Mouse (Mus musculus): Measurements from ENCODE around the gene Aldh4a1. TPM values are rescaled to one million over a fixed set of nuclear protein-coding genes. Genes with fewer than 3 reads are reported as not detected.
A peak's percentile ranks its signal among the peaks of the same experiment; 100 is the strongest.

Aldh4a1 gene
- total RNA-seq (2022): 10 to 100 TPM; 17.4 to 19.5 (median 19.0) TPM

DNA sequence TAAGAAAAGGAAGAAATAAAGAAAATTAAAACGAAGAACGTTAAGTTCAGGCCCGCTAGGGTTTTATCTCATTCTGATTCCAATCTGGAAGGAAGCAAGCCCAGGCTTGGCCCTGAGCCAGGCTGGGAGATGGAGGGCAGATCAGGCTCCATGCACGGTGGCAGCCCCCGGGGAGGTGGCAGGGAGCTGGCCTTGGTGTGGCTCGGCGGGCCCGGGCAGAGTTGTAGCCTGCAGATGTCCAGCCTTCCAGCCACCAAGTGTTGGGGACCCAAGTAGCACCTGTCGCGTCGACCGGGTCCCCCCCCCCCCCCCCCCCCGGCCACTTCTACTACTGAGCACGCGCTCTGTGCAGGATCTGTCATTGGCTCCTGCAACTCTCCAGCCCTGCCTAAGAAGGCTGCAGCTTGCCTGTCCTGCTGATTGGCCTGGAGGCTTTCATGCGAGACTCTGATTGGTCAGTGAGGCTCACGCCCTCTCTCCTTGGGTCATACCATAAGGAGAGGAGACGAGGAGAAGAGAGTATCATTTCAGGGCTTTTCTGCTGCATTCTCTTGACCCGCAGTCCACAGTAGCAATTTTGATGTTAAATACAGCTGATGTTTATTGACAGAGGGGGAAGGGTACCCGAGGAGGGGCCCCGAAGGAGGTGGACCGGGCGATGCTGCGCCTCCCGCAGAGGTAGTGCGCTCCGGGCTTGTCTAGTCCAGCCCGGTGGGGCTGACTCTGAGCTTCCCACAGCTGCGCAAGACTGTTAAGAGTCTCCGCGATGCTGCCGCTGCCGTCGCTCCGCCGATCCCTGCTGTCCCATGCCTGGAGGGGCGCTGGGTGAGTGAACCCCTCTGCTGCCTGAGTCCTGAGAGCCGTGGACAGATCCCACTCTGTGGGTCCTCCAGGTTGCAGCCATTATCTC is at the start of gene Aldh4a1:
Gene Aldh4a1, plus strand, starts transcription at position 494 of the 910 bp plus-strand sequence.
- DNase-seq (ENCODE audit: low spot score in 2 of 2): peak; percentile 76 to 96

DNA sequence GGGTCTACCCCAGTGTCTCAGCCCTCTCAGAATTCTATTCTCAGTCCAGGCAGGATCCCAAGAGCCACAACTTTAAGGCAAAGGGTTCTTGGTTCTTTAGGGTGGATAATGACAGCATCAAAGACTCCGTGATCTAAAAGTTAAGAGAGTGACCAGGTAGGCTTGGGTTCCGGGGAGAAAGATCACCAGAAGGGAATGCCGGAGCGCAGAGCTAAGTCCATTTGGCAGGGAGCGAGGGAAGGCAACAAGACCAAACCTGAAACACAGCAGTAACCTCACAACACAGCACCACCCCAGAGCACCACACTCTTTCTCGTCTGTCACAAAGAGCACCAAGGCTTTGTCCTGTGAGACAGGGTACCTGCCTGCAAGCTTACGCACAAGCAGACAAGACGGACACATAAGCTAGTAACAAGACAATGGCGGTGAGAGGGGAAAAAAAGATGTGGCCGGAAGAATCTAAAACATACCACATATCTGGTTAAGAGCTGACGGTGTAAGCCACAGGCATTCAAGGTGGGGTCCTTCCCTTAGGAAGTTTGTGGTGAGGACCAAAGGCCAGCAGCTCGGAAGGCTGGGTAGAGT is 49.6 kb upstream of the Aldh4a1 start:
- no peak for DNase-seq (ENCODE audit: low spot score in 2 of 2)

DNA sequence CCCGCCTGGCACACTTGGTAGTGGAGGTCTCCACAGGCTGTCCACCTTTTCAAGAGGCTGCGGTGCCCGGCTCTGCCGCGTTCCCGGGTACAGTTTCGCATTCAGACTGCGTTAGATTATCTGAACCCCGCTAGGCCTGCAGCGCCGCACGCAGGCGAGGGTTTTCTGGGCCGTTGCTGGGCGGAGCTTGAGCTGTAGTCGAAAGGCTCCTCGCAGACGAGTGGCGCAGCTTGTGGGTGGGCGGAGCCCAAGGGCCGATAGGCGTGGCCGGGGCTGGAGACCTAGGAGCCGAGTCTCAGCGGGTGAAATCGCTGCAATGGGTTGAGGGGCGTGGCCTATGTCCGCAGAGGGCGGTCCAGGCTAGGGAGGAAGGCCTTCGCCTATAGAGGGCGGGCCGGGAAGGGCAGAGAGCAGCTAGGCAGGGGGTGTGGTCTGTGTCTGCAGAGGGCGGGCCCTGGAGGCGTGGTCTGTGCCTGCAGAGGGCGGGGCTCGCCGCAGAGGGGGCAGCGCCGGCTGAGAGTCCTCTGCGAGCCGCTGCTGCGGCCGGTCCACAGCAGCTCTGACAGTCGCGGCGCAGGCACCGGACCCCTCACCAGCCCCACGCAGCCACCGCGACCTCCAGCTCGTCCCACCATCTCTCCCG is 48.4 kb upstream of the Aldh4a1 start:
- DNase-seq (ENCODE audit: low spot score in 2 of 2): peak; percentile 91 to 98

- DNase-seq (ENCODE audit: low spot score in 2 of 2): peak; percentile 40 to 65
Measured at GRCm38 (mm10) chr4:139574799-139575672, 47.6 kb upstream of the Aldh4a1 start.

DNA sequence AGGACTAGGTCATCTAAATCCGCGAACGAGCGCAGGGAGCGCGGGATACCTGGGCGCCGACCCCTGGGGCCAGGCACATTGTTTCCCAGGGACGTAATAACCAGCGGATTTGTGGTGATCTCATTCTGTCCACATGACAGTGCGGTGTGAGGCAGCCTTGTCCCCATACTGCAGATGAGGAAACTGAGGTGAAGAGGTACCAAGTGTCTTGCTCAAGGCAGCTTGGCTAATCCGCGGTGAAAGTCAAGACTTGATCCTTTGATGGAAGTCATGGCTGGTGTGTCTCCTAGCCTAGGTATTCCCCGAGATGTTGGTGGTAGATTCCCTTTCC is 47.0 kb upstream of the Aldh4a1 start:
- no peak for DNase-seq (ENCODE audit: low spot score in 2 of 2)

DNA sequence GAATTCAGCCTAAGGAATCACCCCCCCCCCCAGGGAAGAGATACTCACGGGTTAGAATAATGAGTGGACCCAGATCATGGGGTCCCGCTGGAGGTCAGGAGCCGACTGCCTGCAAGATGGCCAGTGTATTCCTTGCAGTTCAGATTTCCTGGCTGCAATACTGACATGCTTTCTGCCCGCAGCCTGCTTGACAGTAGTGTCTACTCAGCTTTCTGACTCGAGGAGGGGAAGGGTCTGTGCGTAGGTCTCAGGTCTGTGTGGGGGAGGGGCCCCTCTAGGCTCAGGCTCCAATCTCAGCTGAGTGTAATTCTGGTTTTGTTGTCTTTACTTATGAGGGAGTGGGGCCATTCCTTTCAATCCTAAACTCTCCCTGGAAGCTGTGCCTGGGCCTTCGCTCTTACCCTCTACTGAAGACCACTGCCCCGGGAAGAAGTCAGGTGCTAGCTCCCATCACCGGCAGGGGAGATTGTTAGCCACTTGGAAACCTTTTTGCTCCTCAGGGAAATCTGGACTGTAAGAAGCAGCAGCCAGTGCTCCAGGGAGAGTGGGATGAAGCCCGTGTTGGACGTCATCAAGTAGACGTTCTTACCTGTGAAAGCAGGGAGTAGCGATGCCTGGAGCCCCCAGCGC is 46.3 kb upstream of the Aldh4a1 start:
- DNase-seq (ENCODE audit: low spot score in 2 of 2): no peak

DNA sequence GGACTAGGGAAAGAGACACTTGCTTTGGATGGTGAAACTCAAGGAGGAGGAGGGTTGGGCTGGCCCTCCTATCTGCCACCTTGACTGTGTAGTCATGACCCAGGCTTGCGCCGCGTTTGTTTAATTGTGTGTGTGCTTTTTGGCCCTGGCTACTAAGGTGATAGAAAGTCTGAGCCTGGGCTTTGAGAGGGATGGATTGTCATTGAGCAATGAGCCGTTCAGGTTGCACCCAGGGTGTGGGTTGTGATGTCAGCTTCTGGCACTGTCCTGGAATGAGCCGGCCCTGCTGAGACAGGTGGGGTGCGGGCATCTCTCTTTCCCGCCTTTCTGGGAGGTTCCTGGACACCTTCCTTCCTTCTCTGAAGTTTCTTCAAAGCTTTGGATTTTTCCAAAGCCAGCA is 45.7 kb upstream of the Aldh4a1 start:
- DNase-seq (ENCODE audit: low spot score in 2 of 2): no peak

GRCm38 (mm10) chr4:139578389-139578788 is 44.3 kb upstream of the Aldh4a1 start:
- DNase-seq (ENCODE audit: low spot score in 2 of 2): no peak

GRCm38 (mm10) chr4:139579003-139579402 is 43.7 kb upstream of the Aldh4a1 start:
- DNase-seq (ENCODE audit: low spot score in 2 of 2): no peak

- DNase-seq (ENCODE audit: low spot score in 2 of 2): no peak
Measured at GRCm38 (mm10) chr4:139579466-139579865, 43.2 kb upstream of the Aldh4a1 start.

DNA sequence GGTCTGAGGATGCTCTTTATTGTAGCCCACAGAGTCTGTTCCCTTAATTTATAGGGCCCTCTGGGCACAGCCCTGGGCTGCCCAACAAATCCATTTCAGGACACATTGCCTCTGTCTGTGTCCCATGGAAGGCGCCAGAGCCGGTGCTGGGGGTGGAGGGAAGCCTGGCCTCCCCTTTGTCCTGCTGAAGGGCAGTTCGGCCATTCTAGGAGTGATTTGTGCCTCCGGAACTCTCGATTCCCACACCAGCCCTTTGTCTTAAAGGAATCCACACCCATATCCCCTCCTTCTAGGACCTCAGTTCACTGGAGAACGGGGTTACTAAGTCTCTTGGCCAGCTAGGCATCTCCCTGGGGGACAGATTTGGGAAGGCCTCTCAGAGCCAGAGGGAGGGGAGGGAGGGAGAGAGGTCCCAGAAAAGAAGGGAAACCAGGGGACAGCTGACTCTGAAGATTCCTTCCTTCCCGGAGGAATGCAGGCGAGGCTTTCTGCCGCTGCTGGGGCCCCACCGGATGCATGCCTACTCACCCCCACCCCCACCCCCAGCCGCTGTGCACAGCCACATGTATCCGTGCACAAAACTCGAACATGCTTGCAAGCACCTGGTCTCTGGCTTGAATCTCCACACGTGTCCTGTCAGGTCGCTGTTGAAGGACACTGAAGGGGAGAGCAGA is 41.9 kb upstream of the Aldh4a1 start:
- DNase-seq (ENCODE audit: low spot score in 2 of 2): no peak

GRCm38 (mm10) chr4:139581427-139582051 is 41.1 kb upstream of the Aldh4a1 start:
- DNase-seq (ENCODE audit: low spot score in 2 of 2): no peak

- DNase-seq (ENCODE audit: low spot score in 2 of 2): no peak
Measured at GRCm38 (mm10) chr4:139582346-139582745, 40.3 kb upstream of the Aldh4a1 start.

- no peak for DNase-seq (ENCODE audit: low spot score in 2 of 2)
Measured at GRCm38 (mm10) chr4:139582903-139583302, 39.8 kb upstream of the Aldh4a1 start.

DNA sequence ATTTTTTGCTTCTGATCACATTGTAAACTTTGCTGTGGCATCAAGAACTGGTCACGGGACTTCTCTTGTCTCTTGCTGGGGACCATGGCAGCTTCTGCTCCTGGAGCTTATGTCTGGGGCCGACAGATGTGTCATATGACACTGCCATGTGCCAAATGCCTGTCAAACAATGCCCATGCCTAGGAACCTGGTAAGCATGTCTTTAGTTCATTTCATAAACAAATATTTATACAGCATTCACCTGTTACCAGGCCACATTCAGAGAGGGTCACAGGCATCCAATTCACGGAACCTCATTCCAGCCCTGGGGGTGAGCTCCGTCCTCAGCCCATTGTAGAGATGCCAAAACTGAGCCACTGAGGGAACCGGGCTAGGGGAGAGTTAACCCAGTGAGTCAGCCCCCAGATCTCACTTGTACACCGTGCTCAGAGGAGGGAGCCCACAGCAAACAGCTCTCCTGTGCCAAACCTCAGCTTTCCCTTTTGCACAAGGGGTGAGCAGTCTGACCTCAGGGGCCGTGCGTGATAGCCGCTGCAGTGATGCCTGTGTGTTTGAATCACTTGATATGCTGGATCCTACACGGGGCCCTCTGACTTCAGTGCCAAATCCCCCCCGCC is 38.9 kb upstream of the Aldh4a1 start:
- DNase-seq (ENCODE audit: low spot score in 2 of 2): no peak

GRCm38 (mm10) chr4:139584704-139585103 is 38.0 kb upstream of the Aldh4a1 start:
- DNase-seq (ENCODE audit: low spot score in 2 of 2): no peak

- no peak for DNase-seq (ENCODE audit: low spot score in 2 of 2)
Measured at GRCm38 (mm10) chr4:139585713-139586112, 37.0 kb upstream of the Aldh4a1 start.

DNA sequence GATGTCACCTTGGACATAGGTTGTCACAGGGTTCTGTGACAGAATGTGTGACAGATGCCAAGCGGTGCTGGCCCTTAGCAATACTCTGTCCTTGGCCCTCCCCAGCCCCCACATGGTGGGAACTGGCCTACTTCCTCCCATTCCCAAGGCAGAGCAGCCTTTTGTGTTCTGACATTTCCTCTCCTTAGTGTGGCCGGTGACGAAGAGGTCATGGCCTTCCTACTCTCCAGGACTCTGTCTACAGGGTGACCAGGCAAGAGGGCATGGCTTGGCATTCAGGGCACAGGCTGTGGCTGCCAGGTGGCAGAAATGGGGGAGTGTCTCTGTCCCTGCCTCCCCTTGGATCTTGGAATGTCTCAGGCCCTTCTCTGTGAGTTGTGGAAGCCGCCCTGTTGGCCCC is 35.3 kb upstream of the Aldh4a1 start:
- no peak for DNase-seq (ENCODE audit: low spot score in 2 of 2)

DNA sequence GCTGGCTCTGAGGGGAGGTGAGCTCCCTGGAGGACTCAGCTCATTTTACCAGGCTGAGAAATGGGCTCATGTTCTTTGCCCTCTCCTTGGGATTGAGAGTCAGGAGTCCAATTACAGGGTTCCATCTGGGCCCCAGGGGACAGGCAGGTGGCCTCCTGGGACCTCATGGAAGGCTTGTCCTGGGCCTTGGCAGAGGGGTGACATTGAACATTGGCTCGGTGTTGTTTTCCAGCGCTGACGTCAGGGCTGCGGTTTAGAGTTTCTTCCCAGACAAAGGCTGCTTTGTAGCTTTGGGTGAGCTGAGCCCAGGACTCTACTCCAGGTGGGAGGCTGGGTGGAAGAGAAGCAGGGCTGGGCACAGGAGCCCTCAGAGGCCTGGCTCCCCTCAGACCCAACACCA is 34.9 kb upstream of the Aldh4a1 start:
- no peak for DNase-seq (ENCODE audit: low spot score in 2 of 2)
